Mouse (Mus musculus): ENCODE measurements at regions not wholly inside any gene's neighbourhood (a gene's known extent, or its start where the extent isn't known, plus 50 kb on each side); places are given as distances from the start of the nearest gene placed in this dataset.
A peak's percentile ranks its signal among the peaks of the same experiment; 100 is the strongest.

GRCm38 (mm10) chr11:64579826-64580225 is 143.4 kb upstream of the F930015N05Rik start:
- no peak overlapping the region for H3K27ac ChIP-seq (ENCODE audit: low read length)
- H3K36me3 ChIP-seq (ENCODE audit: control insufficient read depth, insufficient read depth): no peaks in the 10 kb centered on the region
- ATAC-seq: no peak
- H3K4me2 ChIP-seq (ENCODE audit: low read length): no peak overlapping the region
- H3K9me3 ChIP-seq (ENCODE audit: control insufficient read depth, low read length): no peaks in the 10 kb centered on the region
- no peaks in the 10 kb centered on the region for H3K27me3 ChIP-seq (replicated peaks; ENCODE audit: control insufficient read depth, insufficient read depth, low read length)
- 90% methylated on average over 3 of the region's 3 CpGs for WGBS
- H3K4me1 ChIP-seq (replicated peaks; ENCODE audit: control insufficient read depth, insufficient read depth, low read length): no peaks in the 10 kb centered on the region
- H3K4me3 ChIP-seq (replicated peaks; ENCODE audit: low read length): no peak overlapping the region
- H3K9ac ChIP-seq (replicated peaks; ENCODE audit: low read depth, low read length): no peak overlapping the region

- no peak overlapping the region for H3K4me3 ChIP-seq (replicated peaks; ENCODE audit: low read length)
- H3K4me2 ChIP-seq (ENCODE audit: low read length): no peak overlapping the region
- no peaks in the 10 kb centered on the region for H3K4me1 ChIP-seq (replicated peaks; ENCODE audit: control insufficient read depth, insufficient read depth, low read length)
- no peaks in the 10 kb centered on the region for H3K36me3 ChIP-seq (ENCODE audit: control insufficient read depth, insufficient read depth)
- WGBS: 76% methylated on average over 6 of the region's 6 CpGs
- ATAC-seq: no peak
- H3K27me3 ChIP-seq (replicated peaks; ENCODE audit: control insufficient read depth, insufficient read depth, low read length): no peaks in the 10 kb centered on the region
- no peak overlapping the region for H3K27ac ChIP-seq (ENCODE audit: low read length)
- H3K9me3 ChIP-seq (ENCODE audit: control insufficient read depth, low read length): no peaks in the 10 kb centered on the region
- no peak overlapping the region for H3K9ac ChIP-seq (replicated peaks; ENCODE audit: low read depth, low read length)
Observed at GRCm38 (mm10) chr11:64586056-64586455, 149.6 kb upstream of the F930015N05Rik start.

GRCm38 (mm10) chr11:64587034-64587710 is 150.7 kb upstream of the F930015N05Rik start:
- H3K36me3 ChIP-seq (ENCODE audit: control insufficient read depth, insufficient read depth): no peaks in the 10 kb centered on the region

GRCm38 (mm10) chr11:64587751-64588600 is 151.5 kb upstream of the F930015N05Rik start:
- no peak overlapping the region for H3K4me3 ChIP-seq (replicated peaks; ENCODE audit: low read length)
- no peak for ATAC-seq
- H3K9me3 ChIP-seq (ENCODE audit: control insufficient read depth, low read length): no peaks in the 10 kb centered on the region
- H3K36me3 ChIP-seq (ENCODE audit: control insufficient read depth, insufficient read depth): no peaks in the 10 kb centered on the region
- no peaks in the 10 kb centered on the region for H3K27me3 ChIP-seq (replicated peaks; ENCODE audit: control insufficient read depth, insufficient read depth, low read length)
- H3K9ac ChIP-seq (replicated peaks; ENCODE audit: low read depth, low read length): no peak overlapping the region
- H3K4me2 ChIP-seq (ENCODE audit: low read length): no peak overlapping the region
- H3K27ac ChIP-seq (ENCODE audit: low read length): no peak overlapping the region
- WGBS: 45% methylated on average over 13 of the region's 13 CpGs
- no peaks in the 10 kb centered on the region; the same call in 1 of the 2 replicates for H3K4me1 ChIP-seq (replicated peaks; ENCODE audit: control insufficient read depth, insufficient read depth, low read length)

More at GRCm38 (mm10) chr11:64587034-64587710, 150.7 kb upstream of the F930015N05Rik start:
- Histone ChIP-seq H3K9me3 (ENCODE audit: control insufficient read depth, low read length) (no peaks in the 10 kb centered on the region), H3K27ac (ENCODE audit: low read length) (no peak overlapping the region), H3K9ac (replicated peaks; ENCODE audit: low read depth, low read length) (no peak overlapping the region), H3K4me2 (ENCODE audit: low read length) (no peak overlapping the region), H3K4me3 (replicated peaks; ENCODE audit: low read length) (no peak overlapping the region), H3K4me1 (replicated peaks; ENCODE audit: control insufficient read depth, insufficient read depth, low read length) (no peaks in the 10 kb centered on the region; the same call in 1 of the 2 replicates), H3K27me3 (replicated peaks; ENCODE audit: control insufficient read depth, insufficient read depth, low read length) (no peaks in the 10 kb centered on the region)
- no peak for ATAC-seq
- 84% methylated on average over 7 of the region's 7 CpGs for WGBS

- ATAC-seq: no peak
- Histone ChIP-seq H3K4me2 (ENCODE audit: low read length) (no peak overlapping the region), H3K4me3 (replicated peaks; ENCODE audit: low read length) (no peak overlapping the region), H3K9ac (replicated peaks; ENCODE audit: low read depth, low read length) (no peak overlapping the region), H3K27me3 (replicated peaks; ENCODE audit: control insufficient read depth, insufficient read depth, low read length) (no peaks in the 10 kb centered on the region), H3K9me3 (ENCODE audit: control insufficient read depth, low read length) (no peaks in the 10 kb centered on the region), H3K36me3 (ENCODE audit: control insufficient read depth, insufficient read depth) (no peaks in the 10 kb centered on the region), H3K4me1 (replicated peaks; ENCODE audit: control insufficient read depth, insufficient read depth, low read length) (no peaks in the 10 kb centered on the region; the same call in 1 of the 2 replicates), H3K27ac (ENCODE audit: low read length) (no peak overlapping the region)
- WGBS: 64% methylated on average over 6 of the region's 6 CpGs
Observed at GRCm38 (mm10) chr11:64588601-64588989, 152.1 kb upstream of the F930015N05Rik start.

- Histone ChIP-seq H3K9ac (replicated peaks; ENCODE audit: low read depth, low read length) (no peak overlapping the region), H3K36me3 (ENCODE audit: control insufficient read depth, insufficient read depth) (no peaks in the 10 kb centered on the region), H3K27me3 (replicated peaks; ENCODE audit: control insufficient read depth, insufficient read depth, low read length) (no peaks in the 10 kb centered on the region), H3K4me1 (replicated peaks; ENCODE audit: control insufficient read depth, insufficient read depth, low read length) (no peaks in the 10 kb centered on the region; the same call in 1 of the 2 replicates), H3K9me3 (ENCODE audit: control insufficient read depth, low read length) (no peaks in the 10 kb centered on the region), H3K4me2 (ENCODE audit: low read length) (no peak overlapping the region), H3K4me3 (replicated peaks; ENCODE audit: low read length) (no peak overlapping the region), H3K27ac (ENCODE audit: low read length) (no peak overlapping the region)
- WGBS: 87% methylated on average over 7 of the region's 7 CpGs
- ATAC-seq: no peak
Observed at GRCm38 (mm10) chr11:64589026-64589425, 152.6 kb upstream of the F930015N05Rik start.

- no peak for ATAC-seq
- Histone ChIP-seq H3K36me3 (ENCODE audit: control insufficient read depth, insufficient read depth) (no peaks in the 10 kb centered on the region), H3K4me3 (replicated peaks; ENCODE audit: low read length) (no peak overlapping the region), H3K9me3 (ENCODE audit: control insufficient read depth, low read length) (no peaks in the 10 kb centered on the region), H3K4me1 (replicated peaks; ENCODE audit: control insufficient read depth, insufficient read depth, low read length) (no peaks in the 10 kb centered on the region; the same call in 1 of the 2 replicates), H3K27me3 (replicated peaks; ENCODE audit: control insufficient read depth, insufficient read depth, low read length) (no peaks in the 10 kb centered on the region), H3K27ac (ENCODE audit: low read length) (no peak overlapping the region), H3K4me2 (ENCODE audit: low read length) (no peak overlapping the region), H3K9ac (replicated peaks; ENCODE audit: low read depth, low read length) (no peak overlapping the region)
- WGBS: 96% methylated on average over 4 of the region's 4 CpGs
Observed at GRCm38 (mm10) chr11:64590091-64590490, 153.6 kb upstream of the F930015N05Rik start.

GRCm38 (mm10) chr11:64592253-64592652 is 155.8 kb upstream of the F930015N05Rik start:
- Histone ChIP-seq H3K27me3 (replicated peaks; ENCODE audit: control insufficient read depth, insufficient read depth, low read length) (no peaks in the 10 kb centered on the region), H3K9me3 (ENCODE audit: control insufficient read depth, low read length) (no peaks in the 10 kb centered on the region), H3K36me3 (ENCODE audit: control insufficient read depth, insufficient read depth) (no peaks in the 10 kb centered on the region), H3K9ac (replicated peaks; ENCODE audit: low read depth, low read length) (no peak overlapping the region), H3K4me2 (ENCODE audit: low read length) (no peak overlapping the region), H3K27ac (ENCODE audit: low read length) (no peak overlapping the region), H3K4me3 (replicated peaks; ENCODE audit: low read length) (no peak overlapping the region), H3K4me1 (replicated peaks; ENCODE audit: control insufficient read depth, insufficient read depth, low read length) (no peaks in the 10 kb centered on the region; the same call in 1 of the 2 replicates)
- WGBS: 74% methylated on average over 2 of the region's 2 CpGs
- no peak for ATAC-seq

- H3K36me3 ChIP-seq (ENCODE audit: control insufficient read depth, insufficient read depth): no peaks in the 10 kb centered on the region
- no peaks in the 10 kb centered on the region for H3K9me3 ChIP-seq (ENCODE audit: control insufficient read depth, low read length)
- no peak overlapping the region for H3K27ac ChIP-seq (ENCODE audit: low read length)
- H3K4me1 ChIP-seq (replicated peaks; ENCODE audit: control insufficient read depth, insufficient read depth, low read length): peaks cover 9% of the 10 kb centered on the region
- peak; percentile 48 for ATAC-seq
- no peak overlapping the region for H3K9ac ChIP-seq (replicated peaks; ENCODE audit: low read depth, low read length)
- 18% methylated on average over 4 of the region's 4 CpGs for WGBS
- H3K4me2 ChIP-seq (ENCODE audit: low read length): no peak overlapping the region
- no peak overlapping the region for H3K4me3 ChIP-seq (replicated peaks; ENCODE audit: low read length)
- no peaks in the 10 kb centered on the region for H3K27me3 ChIP-seq (replicated peaks; ENCODE audit: control insufficient read depth, insufficient read depth, low read length)
Observed at GRCm38 (mm10) chr11:64597305-64597704, 160.9 kb upstream of the F930015N05Rik start.
